Mouse (Mus musculus) adrenal gland, postnatal 10 days (tissue): ENCODE results near the gene Pdzd4. TPM values are rescaled to one million over a fixed set of nuclear protein-coding genes. Genes with fewer than 3 reads are reported as not detected.

ENCODE experiments used
- DNase-seq: peaks from one replicate; pipeline ENCODE4 v3.0.0; 2021; ENCODE audit warnings: mixed read lengths
- total RNA-seq, 2 experiments: library from RNA; stranded (reverse); gene quantifications; 2 replicates each; pipeline ENCODE4 v1.2.3; 2021

The Pdzd4 gene
- total RNA-seq, 2 experiments from 2014 or later = 5.1 to 5.9 TPM

DNA sequence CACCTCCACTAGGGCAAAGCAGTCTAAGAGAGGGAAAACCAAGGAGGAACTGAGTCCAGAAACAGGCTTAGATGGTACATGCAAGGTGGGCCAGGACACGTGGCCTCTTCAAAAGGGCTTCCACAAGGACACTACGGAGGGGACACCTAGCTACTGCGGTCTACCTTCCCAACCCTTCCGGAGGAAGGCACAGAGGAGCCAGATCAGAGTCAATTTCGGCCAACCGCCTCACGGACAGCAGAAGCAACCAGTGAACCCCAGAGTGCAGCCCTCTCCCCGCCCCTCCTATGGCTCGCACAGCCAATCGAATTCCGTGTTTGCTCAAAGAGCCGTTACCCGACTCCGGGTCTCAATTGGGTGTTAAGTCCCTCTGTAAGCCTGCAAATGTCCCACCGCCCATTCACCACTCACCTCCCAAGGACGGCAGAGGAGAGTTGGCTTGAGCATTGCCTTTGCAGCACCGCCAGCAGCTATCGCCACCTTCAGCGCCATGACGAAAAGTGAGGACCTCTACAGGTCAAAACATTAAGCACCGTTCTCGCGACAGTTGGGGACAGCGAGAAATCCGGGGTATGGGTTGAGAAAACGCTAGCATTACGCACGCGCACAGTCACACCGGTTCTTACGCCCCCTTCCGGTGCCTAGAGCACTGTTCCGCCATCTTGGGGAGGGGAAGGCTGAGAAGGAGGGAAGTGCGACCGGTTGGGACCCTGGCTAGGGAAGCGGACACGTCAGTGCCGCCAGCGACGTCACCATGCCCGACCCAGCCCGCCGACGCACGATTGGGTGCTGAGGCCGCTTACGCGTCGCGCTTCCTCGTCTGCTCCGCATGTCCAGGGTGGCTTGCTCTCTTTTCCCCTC lies 38.2 kb downstream of the Pdzd4 start, which contains the start of the genes Idh3g and Ssr4:
Idh3g (minus strand) TSS at position 534 of the 861 bp plus-strand sequence.
Ssr4 (plus strand) TSS at position 665 of the 861 bp plus-strand sequence.
- peak; percentile 92 for DNase-seq

DNA sequence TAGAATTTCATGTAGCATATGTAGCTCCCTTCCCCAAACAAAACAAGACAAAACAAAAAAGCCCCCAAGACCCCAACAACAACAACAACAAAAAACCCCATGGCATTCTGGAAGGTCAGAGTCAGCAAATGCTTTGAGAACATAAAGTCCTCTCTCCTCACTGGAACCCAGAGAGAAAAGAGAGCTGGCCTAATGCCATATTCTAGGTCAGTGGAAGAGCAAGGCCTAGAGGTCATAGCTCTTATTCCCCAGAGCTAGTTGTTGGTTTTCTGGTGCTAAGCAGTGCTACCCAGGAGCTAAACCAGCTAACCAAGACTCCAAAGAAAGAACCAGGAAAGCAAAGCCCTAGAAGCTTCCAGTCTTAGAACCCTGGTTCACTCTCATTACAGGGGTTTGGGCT lies 39.1 kb downstream of the Pdzd4 start:
- no peak for DNase-seq

DNA sequence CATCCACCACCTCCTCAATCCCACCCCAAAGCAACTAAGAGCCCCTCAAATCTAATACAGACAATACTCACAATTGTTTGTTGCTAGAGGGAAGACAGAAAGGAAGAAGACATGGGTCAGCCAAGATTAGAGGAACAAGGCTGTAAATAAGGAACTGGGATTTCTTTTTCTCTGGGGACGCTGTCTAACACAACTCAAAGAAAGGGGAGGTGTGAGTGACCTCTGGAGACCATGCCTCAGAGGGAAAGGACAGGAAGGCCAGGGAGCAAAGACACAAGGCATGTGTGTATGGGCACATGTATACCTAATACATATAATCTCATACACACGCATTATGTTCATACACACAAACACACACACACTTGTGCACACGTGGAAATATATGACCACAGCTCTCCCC lies 42.5 kb downstream of the Pdzd4 start:
- no peak for DNase-seq

DNA sequence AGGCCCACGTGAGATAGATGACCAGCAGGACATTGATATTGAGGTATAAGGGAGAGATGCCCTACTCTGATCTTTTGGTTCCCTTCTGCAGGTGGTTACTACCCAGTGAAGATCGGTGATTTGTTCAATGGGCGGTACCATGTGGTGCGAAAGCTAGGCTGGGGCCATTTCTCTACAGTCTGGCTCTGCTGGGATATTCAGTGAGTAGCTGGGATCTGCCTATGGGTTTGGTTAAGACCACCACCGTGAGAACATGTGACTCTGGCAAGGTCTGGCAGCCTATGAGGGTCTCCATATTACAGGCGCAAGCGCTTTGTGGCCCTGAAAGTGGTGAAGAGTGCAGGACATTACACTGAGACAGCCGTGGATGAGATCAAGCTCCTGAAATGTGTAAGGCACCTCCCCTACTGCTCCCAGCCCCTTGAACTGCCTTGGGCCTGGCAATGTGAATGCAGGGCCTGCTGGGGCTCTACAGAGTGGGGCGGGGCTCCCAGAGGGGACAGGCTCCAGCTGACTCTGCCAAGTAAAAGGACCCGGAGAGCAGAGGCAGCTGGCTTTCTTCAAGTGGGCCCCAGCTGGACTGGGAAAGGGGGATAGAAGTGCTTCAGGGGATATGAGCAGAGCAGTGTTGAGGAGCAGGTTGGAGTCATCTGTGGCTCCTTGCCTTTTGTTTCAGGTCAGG lies 49.8 kb downstream of the Pdzd4 start:
- DNase-seq = no peak

DNA sequence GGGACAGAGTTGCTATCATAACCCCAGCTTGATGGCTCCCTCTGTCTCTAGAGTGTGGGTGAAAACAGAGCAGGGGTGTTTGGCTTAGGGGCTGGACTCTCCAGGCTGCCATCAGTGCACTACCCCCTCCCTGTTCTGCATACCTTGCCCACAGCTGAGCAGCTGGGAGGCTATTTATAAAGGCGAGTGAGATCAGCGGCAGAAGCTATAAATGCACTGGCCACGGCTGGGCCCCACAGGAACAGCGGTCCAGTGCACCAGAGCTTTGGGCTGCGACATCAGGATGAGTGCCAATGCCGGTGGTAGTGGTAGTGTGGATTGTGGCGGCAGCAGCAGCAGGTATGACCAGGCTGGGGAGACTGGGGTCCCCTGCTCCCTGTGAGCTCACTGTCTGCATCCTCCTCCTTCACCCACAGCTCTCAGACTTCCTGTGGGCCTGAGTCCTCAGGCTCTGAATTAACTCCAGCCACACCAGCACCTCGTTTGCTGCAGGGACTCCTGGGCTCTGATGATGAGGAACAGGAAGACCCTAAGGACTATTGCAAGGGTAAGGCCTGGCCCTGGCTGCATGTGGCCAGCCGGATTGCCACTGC lies 50.5 kb downstream of the Pdzd4 start, which contains the start of gene Srpk3:
Srpk3 (plus strand) TSS at position 238 of the 593 bp plus-strand sequence.
- DNase-seq = no peak

DNA sequence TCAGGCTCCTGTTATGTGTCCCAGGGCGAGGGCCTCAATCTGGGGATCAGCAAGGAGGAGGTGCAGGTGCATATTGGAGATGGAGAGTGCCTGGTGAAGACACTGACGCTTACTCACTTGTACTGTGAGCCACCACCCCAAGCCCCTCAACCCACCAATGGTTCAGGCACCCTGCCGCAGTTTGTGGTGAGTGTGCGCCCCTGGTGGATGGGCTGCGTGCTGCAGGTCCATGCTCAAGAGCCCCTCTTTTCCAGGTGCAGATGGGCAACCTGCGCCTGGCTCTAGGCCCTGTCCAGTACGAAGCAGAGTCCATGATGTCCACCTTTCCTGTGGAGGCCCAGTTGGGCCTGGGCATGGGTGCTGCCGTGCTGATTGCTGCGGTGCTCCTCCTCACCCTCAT lies 57.5 kb downstream of the Pdzd4 start:
- DNase-seq = no peak

DNA sequence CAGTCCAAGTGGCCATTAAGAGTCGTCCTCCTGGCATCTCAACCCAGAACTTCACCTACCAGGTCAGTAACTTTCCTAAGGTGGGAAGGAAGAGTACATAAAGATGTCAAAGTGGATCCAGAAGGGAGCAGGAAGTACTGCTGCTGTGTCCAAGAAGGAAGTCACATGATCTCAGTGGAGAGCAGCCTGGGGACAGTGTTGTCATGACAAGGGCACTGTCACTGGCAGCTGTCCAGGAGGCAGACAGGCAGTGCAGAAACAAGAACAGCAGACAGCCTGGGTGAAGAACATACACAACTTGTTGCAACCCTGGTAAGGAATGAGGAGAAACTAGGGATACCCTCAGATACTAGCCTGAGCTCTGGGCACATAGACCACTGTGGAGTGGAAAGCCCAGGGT lies 59.5 kb downstream of the Pdzd4 start:
- peak; percentile 75 for DNase-seq

DNA sequence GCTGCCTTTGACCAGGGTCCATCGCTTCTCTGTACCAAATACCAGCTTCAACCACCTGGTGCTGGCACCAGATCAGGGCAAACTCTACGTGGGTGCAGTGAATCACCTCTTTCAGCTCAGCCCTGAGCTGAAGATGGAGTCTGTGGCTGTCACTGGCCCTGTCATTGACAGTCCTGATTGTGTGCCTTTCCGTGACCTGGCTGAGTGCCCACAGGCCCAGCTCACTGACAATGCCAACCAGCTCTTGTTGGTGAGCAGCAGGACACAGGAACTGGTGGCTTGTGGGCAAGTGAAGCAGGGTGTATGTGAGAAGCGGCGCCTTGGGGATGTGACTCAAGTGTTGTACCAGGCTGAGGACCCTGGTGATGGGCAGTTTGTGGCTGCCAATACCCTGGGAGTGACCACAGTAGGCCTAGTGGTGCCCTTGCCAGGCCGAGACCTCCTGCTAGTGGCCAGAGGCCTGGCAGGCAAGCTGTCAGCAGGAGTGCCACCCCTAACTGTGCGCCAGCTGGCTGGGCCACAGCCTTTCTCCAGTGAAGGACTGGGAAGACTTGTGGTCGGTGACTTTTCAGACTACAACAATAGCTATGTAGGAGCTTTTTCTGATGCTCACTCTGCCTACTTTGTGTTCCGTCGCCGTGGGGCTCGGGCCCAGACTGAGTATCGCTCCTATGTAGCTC lies 66.0 kb downstream of the Pdzd4 start:
- no peak for DNase-seq

DNA sequence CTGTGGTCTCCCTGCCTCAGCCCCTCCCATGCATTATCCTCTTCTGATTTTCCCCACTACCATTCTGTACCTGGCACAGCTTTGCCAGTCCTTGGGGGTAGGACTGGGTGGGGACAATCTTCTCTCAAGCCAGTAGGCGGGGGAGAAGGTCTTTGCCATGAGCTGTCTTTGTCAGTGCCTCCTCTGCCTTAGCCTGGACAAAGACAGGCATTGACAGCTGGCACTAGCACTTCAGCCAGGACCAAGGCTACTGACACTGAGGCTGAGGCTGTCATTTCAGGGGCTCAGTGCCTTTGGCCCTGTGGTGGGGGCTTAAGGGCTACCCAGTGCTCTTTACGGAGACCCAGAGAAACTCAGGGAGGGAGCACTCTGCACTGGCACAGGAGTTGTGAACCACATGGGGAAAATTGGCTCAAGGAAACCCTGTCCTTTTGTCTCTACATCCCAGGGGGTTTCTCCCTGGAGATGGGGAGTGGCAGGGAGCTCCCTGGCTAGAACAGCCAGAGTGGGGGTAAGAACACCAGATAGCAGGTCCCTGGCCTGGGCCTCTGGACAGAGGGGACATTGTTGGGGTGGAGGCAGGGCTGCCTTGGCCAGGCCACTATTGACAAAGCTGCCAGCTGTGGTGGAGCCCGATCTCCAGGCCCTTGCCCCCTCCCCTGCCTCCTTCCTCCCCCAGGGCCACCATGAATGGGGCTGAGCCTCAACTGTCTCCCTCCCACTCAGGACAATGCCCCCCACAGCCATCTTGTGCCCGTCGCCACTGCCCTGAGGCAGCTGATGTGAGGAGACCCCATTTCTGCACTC lies 68.2 kb downstream of the Pdzd4 start, which contains the start of gene Plxnb3:
Plxnb3 (plus strand) TSS at position 757 of the 807 bp plus-strand sequence.
- DNase-seq = no peak

DNA sequence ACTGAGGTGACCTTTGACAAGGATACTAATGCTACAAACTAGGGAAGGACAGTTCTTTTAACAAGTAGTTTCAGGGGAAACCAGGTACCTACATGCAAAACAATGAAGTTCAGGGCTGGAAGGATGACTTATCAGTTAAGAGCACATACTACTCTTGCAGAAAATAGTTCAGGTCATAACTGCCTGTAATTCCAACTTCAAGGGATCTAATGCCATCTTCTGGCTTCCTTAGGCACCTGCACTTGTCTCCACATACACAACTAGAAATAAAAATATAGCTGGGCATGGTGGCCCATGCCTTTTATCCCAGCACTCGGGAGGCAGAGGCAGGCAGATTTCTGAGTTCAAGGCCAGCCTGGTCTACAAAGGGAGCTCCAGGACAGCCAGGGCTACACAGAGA lies 75.8 kb downstream of the Pdzd4 start:
- DNase-seq = no peak

DNA sequence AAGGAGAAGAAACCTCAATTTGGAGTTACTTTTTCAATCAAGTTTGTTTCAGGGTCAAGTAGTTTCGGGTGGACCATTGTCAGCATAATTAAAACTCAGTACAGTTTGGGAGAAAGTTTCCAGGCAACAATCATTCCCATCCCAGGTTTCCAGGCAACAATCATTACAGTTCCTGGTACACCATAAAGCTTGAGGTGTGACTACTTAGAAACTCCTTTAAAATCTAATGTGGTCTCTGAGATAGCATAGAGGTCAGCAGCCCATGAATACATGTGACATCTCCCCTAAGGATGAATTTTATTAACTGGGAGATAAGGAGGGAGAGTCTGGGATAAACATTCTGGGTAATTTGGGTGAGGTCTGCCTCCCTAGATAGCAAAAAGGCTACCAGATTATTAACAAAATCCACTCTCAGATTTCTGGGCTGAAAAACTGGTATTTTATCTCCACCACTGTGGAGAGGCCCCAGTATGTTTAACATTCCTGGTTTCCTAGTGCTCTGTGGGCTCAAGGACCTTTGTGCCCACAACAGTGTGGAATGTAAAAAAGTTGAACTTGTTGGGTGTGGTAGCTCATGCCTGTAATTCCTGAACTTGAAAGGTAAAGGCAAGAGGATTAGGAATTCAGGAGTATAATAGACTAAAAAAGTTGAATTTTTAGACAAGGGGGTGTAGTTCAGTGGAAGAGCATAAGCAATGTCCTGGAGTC lies 79.8 kb downstream of the Pdzd4 start:
- DNase-seq = no peak

Other genes starting within 250 kb of the Pdzd4 start
- gene Dusp9, start 185.6 kb downstream of the Pdzd4 start, total RNA-seq = 1 to 10 TPM in 1 of 2 experiments, under 1 TPM in 1; 0.67 to 1.1 TPM
- gene Pnck, start 164.9 kb downstream of the Pdzd4 start, total RNA-seq = 10 to 100 TPM in 1 of 2 experiments, 1 to 10 TPM in 1; 5.6 to 13.8 TPM
- gene Slc6a8, start 151.8 kb downstream of the Pdzd4 start, total RNA-seq = 10 to 100 TPM; 31.9 to 43.3 TPM
- gene Bcap31, start 108.8 kb downstream of the Pdzd4 start, total RNA-seq = 100 to 1,000 TPM; 233 to 236 TPM
- 10 to 100 TPM; 24.7 to 31.8 TPM for gene Abcd1, start 108.4 kb downstream of the Pdzd4 start, total RNA-seq
- gene Plxnb3, start 67.9 kb downstream of the Pdzd4 start, total RNA-seq = 1 to 10 TPM in 1 of 2 experiments, under 1 TPM in 1; 0.99 to 1.2 TPM
- gene Srpk3, start 50.6 kb downstream of the Pdzd4 start, total RNA-seq = 1 to 10 TPM; 2.7 to 7.8 TPM
- gene Idh3g, start 38.1 kb downstream of the Pdzd4 start, total RNA-seq = 100 to 1,000 TPM; 681 to 708 TPM
- gene Ssr4, start 37.9 kb downstream of the Pdzd4 start, total RNA-seq = 100 to 1,000 TPM; 166 to 177 TPM
- gene Avpr2, start 67.1 kb upstream of the Pdzd4 start, total RNA-seq = not detected
- gene L1cam, start 71.1 kb upstream of the Pdzd4 start, total RNA-seq = 10 to 100 TPM in 1 of 2 experiments, 1 to 10 TPM in 1; 9.9 to 24.7 TPM
- 1 to 10 TPM; 7.9 to 9.2 TPM for gene Arhgap4, start 96.9 kb upstream of the Pdzd4 start, total RNA-seq
- 10 to 100 TPM; 86.5 to 99.0 TPM for gene Naa10, start 97.0 kb upstream of the Pdzd4 start, total RNA-seq
- 10 to 100 TPM; 17.4 to 19.2 TPM for gene Renbp, start 105.9 kb upstream of the Pdzd4 start, total RNA-seq
- gene Hcfc1, start 141.4 kb upstream of the Pdzd4 start, total RNA-seq = 10 to 100 TPM; 51.0 to 74.9 TPM
- gene Irak1, start 198.9 kb upstream of the Pdzd4 start, total RNA-seq = 10 to 100 TPM; 82.2 to 96.8 TPM